Mouse (Mus musculus) A20 (cell line): ENCODE results near the gene Fiz1.

ENCODE experiments used
- DNase-seq: peaks from one replicate; pipeline ENCODE4 v3.0.0-alpha.2; 2011; ENCODE audit warnings: low read depth, low spot score

The Fiz1 gene

GRCm38 (mm10) chr7:5038109-5038732 is 23.7 kb upstream of the Fiz1 start, which contains the start of gene Zfp784:
Gene Zfp784 (minus strand): TSS chr7:5038446.
- peak; percentile 96 for DNase-seq

GRCm38 (mm10) chr7:5037467-5037866 is 23.0 kb upstream of the Fiz1 start:
- no peak for DNase-seq

GRCm38 (mm10) chr7:5037026-5037425 is 22.5 kb upstream of the Fiz1 start:
- DNase-seq: no peak

GRCm38 (mm10) chr7:5036136-5036535 is 21.6 kb upstream of the Fiz1 start:
- no peak for DNase-seq

GRCm38 (mm10) chr7:5035628-5036027 is 21.1 kb upstream of the Fiz1 start:
- no peak for DNase-seq

GRCm38 (mm10) chr7:5033818-5034217 is 19.3 kb upstream of the Fiz1 start, which contains the start of gene 4632433K11Rik:
Gene 4632433K11Rik (plus strand): TSS chr7:5034118.
- DNase-seq: no peak

- no peak for DNase-seq
Measured at GRCm38 (mm10) chr7:5031496-5031895, 17.0 kb upstream of the Fiz1 start.

- no peak for DNase-seq
Measured at GRCm38 (mm10) chr7:5030554-5031275, 16.2 kb upstream of the Fiz1 start.

- no peak for DNase-seq
Measured at GRCm38 (mm10) chr7:5029946-5030345, 15.4 kb upstream of the Fiz1 start.

GRCm38 (mm10) chr7:5029543-5029942 is 15.0 kb upstream of the Fiz1 start:
- no peak for DNase-seq

- no peak for DNase-seq
Measured at GRCm38 (mm10) chr7:5021197-5021596, 6.7 kb upstream of the Fiz1 start.

GRCm38 (mm10) chr7:5020685-5021084 is 6.2 kb upstream of the Fiz1 start:
- no peak for DNase-seq

- peak; percentile 99 for DNase-seq
Measured at GRCm38 (mm10) chr7:5020000-5020681, 5.6 kb upstream of the Fiz1 start, which contains the start of the genes Zfp865 and Ccdc106. Gene Zfp865 (plus strand): TSS chr7:5020376. Gene Ccdc106 (plus strand): TSS chr7:5020553.

GRCm38 (mm10) chr7:5019576-5019975 is 5.1 kb upstream of the Fiz1 start:
- DNase-seq: peak; percentile 48

GRCm38 (mm10) chr7:5017931-5018330 is 3.4 kb upstream of the Fiz1 start:
- DNase-seq: no peak

GRCm38 (mm10) chr7:5017352-5017751 is 2.9 kb upstream of the Fiz1 start:
- DNase-seq: peak; percentile 45

- DNase-seq: no peak
Measured at GRCm38 (mm10) chr7:5016920-5017319, 2.4 kb upstream of the Fiz1 start.

- no peak for DNase-seq
Measured at GRCm38 (mm10) chr7:5016057-5016456, 1.6 kb upstream of the Fiz1 start.

- peak; percentile 98 for DNase-seq
Measured at GRCm38 (mm10) chr7:5015118-5016001, 863 bp upstream of the Fiz1 start, which contains the start of gene Gm44973. Gene Gm44973 (plus strand): TSS chr7:5015496.

- DNase-seq: no peak
Measured at GRCm38 (mm10) chr7:5012681-5013513, 1.6 kb downstream of the Fiz1 start.
